Mouse (Mus musculus) spleen, adult 2 months (tissue): ENCODE results near the gene Agtrap. TPM values are rescaled to one million over a fixed set of nuclear protein-coding genes. Genes with fewer than 3 reads are reported as not detected.

Source experiments
- DNase-seq, 2 experiments: peaks; one replicate each; pipeline versions ENCODE4 v3.0.0 to v3.0.0-alpha.2; 2012 to 2021; ENCODE audit warnings: low spot score in 2 of 2, low read depth in 1 of 2
- H3K27ac ChIP-seq: fragments of 200-500 bp; 2 replicates; pipeline ENCODE4 v1.5.1; 2012; ENCODE audit warnings: low read length, inconsistent platforms; ENCODE audit not compliant: insufficient read depth
- H3K27me3 ChIP-seq: fragments of 200-500 bp; 2 replicates; pipeline ENCODE4 v1.6.1; 2012; ENCODE audit warnings: mild to moderate bottlenecking, moderate library complexity, low read length, inconsistent platforms; ENCODE audit not compliant: control insufficient read depth, insufficient read depth
- H3K36me3 ChIP-seq: fragments of 200-500 bp; 2 replicates; pipeline ENCODE4 v1.6.1; 2012; ENCODE audit warnings: mild to moderate bottlenecking, low read length, inconsistent platforms; ENCODE audit not compliant: control insufficient read depth, insufficient read depth
- H3K4me1 ChIP-seq: fragments of 200-500 bp; 2 replicates; pipeline ENCODE4 v1.6.1; 2011; ENCODE audit warnings: inconsistent platforms; ENCODE audit not compliant: control insufficient read depth, insufficient read depth, insufficient read length
- H3K4me3 ChIP-seq: fragments of 200-500 bp; 2 replicates; pipeline ENCODE4 v1.5.1; 2011; ENCODE audit warnings: mild to moderate bottlenecking, inconsistent platforms; ENCODE audit not compliant: insufficient read depth, insufficient read length; ENCODE audit errors: extremely low read depth
- CTCF ChIP-seq: fragments of 200-500 bp; IDR thresholded peaks from 2 replicates; pipeline ENCODE4 v1.5.1; 2011; ENCODE audit warnings: mild to moderate bottlenecking, inconsistent platforms; ENCODE audit not compliant: insufficient read depth, insufficient read length, insufficient replicate concordance; ENCODE audit errors: extremely low read depth
- POLR2A ChIP-seq: fragments of 200-500 bp; IDR thresholded peaks from 2 replicates; pipeline ENCODE4 v1.6.1; 2011; ENCODE audit warnings: low read depth, low read length, inconsistent platforms
- WGBS: fragments of 180-500 bp; shearing (Covaris S2); methylation state at CpG from one replicate; pipeline ENCODE4 v1.1.7; 2018; 5-methylcytosine and 5-hydroxymethylcytosine counted together
- polyA plus RNA-seq: library from polyadenylated mRNA; depleted of rRNA; stranded (reverse); fragments of >200 nt; gene quantifications from 2 replicates; pipeline ENCODE4 v1.2.3, GENCODE M21; 2012; rRNA removed

Gene Agtrap
- polyA plus RNA-seq, 1 experiment, result 24.2 TPM

GRCm38 (mm10) chr4:148029297-148029696, 58.5 kb downstream of the Agtrap start:
- H3K4me3 ChIP-seq, result no peak overlapping the region
- H3K36me3 ChIP-seq, result peaks cover 20% of the 10 kb centered on the region
- DNase-seq, result no peak
- no peak overlapping the region for H3K27ac ChIP-seq
- no peaks in the 10 kb centered on the region for H3K4me1 ChIP-seq
- TF ChIP-seq CTCF (no peak), POLR2A (no peak)
- WGBS, result 95% methylated on average over 7 of the region's 7 CpGs
- H3K27me3 ChIP-seq, result no peaks in the 10 kb centered on the region

Other genes with a start within 250 kb of the Agtrap start
- 0.35 and 0.37 TPM in 2 replicates for gene Zfp933, start 239.7 kb downstream of the Agtrap start, polyA plus RNA-seq
- 72.2 and 146 TPM in 2 replicates for gene Miip, start 219.2 kb downstream of the Agtrap start, polyA plus RNA-seq
- 0.64 and 1.1 TPM in 2 replicates for gene Fv1, start 219.1 kb downstream of the Agtrap start, polyA plus RNA-seq
- gene Mfn2, start 183.3 kb downstream of the Agtrap start, polyA plus RNA-seq, result 18.4 and 18.8 TPM in 2 replicates
- gene Plod1, start 151.3 kb downstream of the Agtrap start, polyA plus RNA-seq, result 16.2 and 16.7 TPM in 2 replicates
- 80.5 and 111 TPM in 2 replicates for gene 2510039O18Rik, start 147.1 kb downstream of the Agtrap start, polyA plus RNA-seq
- not detected in 2 replicates for gene Nppb, start 102.2 kb downstream of the Agtrap start, polyA plus RNA-seq
- gene Nppa, start 87.3 kb downstream of the Agtrap start, polyA plus RNA-seq, result 0.32 TPM in 1 of 2 replicates, not detected in the other
- 9.8 and 12.1 TPM in 2 replicates for gene Clcn6, start 49.2 kb downstream of the Agtrap start, polyA plus RNA-seq
- 19.7 and 22.3 TPM in 2 replicates for gene Mthfr, start 49.0 kb downstream of the Agtrap start, polyA plus RNA-seq
- gene Mad2l2, start 42.4 kb upstream of the Agtrap start, polyA plus RNA-seq, result 21.0 and 24.7 TPM in 2 replicates
- 1.9 and 2.5 TPM in 2 replicates for gene Draxin, start 42.7 kb upstream of the Agtrap start, polyA plus RNA-seq
- gene Fbxo6, start 64.1 kb upstream of the Agtrap start, polyA plus RNA-seq, result 30.8 and 31.6 TPM in 2 replicates
- gene Fbxo44, start 72.5 kb upstream of the Agtrap start, polyA plus RNA-seq, result 3.5 and 8.1 TPM in 2 replicates
- gene Fbxo2, start 72.6 kb upstream of the Agtrap start, polyA plus RNA-seq, result 0.14 and 0.28 TPM in 2 replicates
- gene Disp3, start 199.9 kb upstream of the Agtrap start, polyA plus RNA-seq, result 0.02 and 0.19 TPM in 2 replicates